Mouse (Mus musculus) limb, embryonic 10.5 days (tissue): ENCODE data around the gene Slc2a3. TPM values are rescaled to one million over a fixed set of nuclear protein-coding genes. Genes with fewer than 3 reads are reported as not detected.

ENCODE experiments used
- DNase-seq: peaks from one replicate; pipeline ENCODE4 v3.0.0-alpha.2; 2017; ENCODE audit warnings: low spot score
- H3K27ac ChIP-seq: fragments of 300-500 bp; sonication (generic); 2 replicates; pipeline ENCODE4 v1.5.1; 2016; ENCODE audit warnings: mild to moderate bottlenecking
- H3K27me3 ChIP-seq: fragments of 300-500 bp; sonication (generic); 2 replicates; pipeline ENCODE4 v1.6.1; 2016; ENCODE audit warnings: low read depth, mild to moderate bottlenecking; ENCODE audit not compliant: poor library complexity, severe bottlenecking
- H3K36me3 ChIP-seq: fragments of 300-500 bp; sonication (generic); 2 replicates; pipeline ENCODE4 v1.6.1; 2016; ENCODE audit warnings: mild to moderate bottlenecking, moderate library complexity
- H3K4me1 ChIP-seq: fragments of 300-500 bp; sonication (generic); 2 replicates; pipeline ENCODE4 v1.6.1; 2016
- H3K4me3 ChIP-seq: fragments of 300-500 bp; sonication (generic); 2 replicates; pipeline ENCODE4 v1.5.1; 2016; ENCODE audit warnings: mild to moderate bottlenecking, moderate library complexity
- H3K9me3 ChIP-seq: fragments of 300-500 bp; sonication (generic); replicated peaks from 2 replicates; pipeline ENCODE4 v1.6.1; 2016; ENCODE audit warnings: mild to moderate bottlenecking
- WGBS: fragments of 180-500 bp; shearing (Covaris S2); methylation state at CpG from one replicate; pipeline ENCODE4 v1.1.7; 2016; 5-methylcytosine and 5-hydroxymethylcytosine counted together
- polyA plus RNA-seq: library from polyadenylated mRNA; unstranded; fragments of >200 nt; fragmentation: Nextera tagmentation; extraction: Ambion mirVana; gene quantifications from 2 replicates; pipeline ENCODE4 v1.2.1, GENCODE M21; 2016

The Slc2a3 gene
- polyA plus RNA-seq, 1 experiment from 2014 or later, result 74.0 TPM

DNA sequence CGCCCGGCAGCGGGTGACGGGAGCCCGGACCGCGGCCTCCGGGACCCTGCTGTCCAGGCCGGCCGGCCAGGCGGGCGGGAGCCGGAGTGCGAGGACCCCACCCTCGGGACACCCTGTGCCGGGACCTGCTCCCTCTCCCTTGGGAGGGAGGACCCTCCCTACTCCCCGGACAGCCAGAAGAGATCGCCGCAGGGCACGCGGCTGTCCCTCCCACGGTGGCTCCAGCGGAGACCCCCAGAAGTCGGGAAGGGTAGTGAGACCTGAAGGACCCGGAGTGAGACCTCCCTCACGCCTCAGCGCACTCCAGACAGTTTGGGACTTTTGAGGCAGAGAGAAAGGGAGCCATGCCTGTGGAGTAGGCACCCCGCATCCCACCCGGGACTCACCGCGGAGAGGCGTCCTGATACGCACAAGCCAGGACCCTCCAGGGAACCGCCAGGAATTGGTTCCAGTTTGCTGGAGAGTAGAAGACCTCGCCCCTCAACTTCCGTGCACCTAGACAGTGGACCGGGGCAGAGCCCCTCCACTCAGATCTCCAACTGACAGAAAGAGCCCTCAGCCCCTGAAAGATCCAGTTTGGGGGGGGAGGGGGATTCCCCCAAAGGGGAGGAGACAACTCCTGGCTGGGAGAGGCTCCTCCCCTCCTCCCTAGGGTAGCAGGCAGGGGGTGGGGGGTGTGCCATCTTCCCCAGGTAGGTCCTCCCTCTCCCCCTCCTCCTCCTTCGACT is 18.8 kb upstream of the Slc2a3 start:
- no peaks in the 10 kb centered on the region for H3K9me3 ChIP-seq
- H3K4me3 ChIP-seq, result peak overlapping the region; percentile 86
- DNase-seq, result no peak
- H3K4me1 ChIP-seq, result peaks cover 30% of the 10 kb centered on the region
- peak overlapping the region; percentile 92 for H3K27ac ChIP-seq
- WGBS, result under 1% methylated on average over 38 of the region's 38 CpGs
- H3K36me3 ChIP-seq, result no peaks in the 10 kb centered on the region
- H3K27me3 ChIP-seq, result no peaks in the 10 kb centered on the region; the same call in 1 of the 2 replicates

DNA sequence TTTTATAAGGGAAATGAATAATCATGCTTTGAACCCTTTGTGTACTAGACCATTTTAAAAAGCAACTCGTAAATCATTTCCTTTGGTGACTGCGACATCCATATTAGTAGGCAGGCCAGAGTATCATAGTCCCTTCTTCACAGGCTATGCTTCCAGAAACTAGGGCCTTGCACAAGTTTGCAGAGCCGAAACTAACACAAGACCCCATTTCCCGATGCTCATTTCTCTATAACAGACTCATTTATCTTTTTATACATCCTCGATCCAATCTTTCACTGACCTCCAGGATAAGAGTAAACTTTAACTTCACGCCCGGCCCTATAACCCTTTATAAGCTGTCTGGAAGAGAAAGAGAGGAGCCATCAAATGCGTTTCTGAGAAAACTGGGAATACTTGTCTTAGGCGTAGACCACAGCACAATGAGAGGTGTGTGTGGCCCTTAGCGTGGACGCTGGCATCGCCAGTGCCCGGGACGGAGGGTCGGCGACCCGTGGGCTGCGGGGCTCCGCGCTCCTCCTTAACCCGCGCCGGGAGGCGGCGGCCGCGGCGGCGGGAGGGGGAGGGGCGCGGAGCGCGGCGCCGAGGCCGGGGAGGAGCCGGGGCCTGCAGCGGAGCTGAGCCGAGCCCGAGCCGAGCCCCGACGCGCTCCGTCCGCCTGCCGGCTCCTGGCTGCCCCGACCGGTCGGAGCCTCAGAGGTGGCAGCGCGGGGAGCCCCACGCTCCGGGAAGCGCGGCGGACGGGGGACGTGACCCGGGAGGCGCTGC is 18.0 kb upstream of the Slc2a3 start, which contains the start of gene Foxj2:
Foxj2 (plus strand) TSS at position 609 of the 765 bp plus-strand sequence.
- no peaks in the 10 kb centered on the region for H3K9me3 ChIP-seq
- no peaks in the 10 kb centered on the region for H3K36me3 ChIP-seq
- peaks cover 27% of the 10 kb centered on the region for H3K4me1 ChIP-seq
- H3K27ac ChIP-seq, result peak within 1 kb of the TSS; percentile 92
- DNase-seq, result peak; percentile 80
- H3K27me3 ChIP-seq, result no peaks in the 10 kb centered on the region; the same call in 1 of the 2 replicates
- WGBS, result 2% methylated on average over 57 of the region's 61 CpGs
- H3K4me3 ChIP-seq, result peak within 1 kb of the TSS; percentile 86

DNA sequence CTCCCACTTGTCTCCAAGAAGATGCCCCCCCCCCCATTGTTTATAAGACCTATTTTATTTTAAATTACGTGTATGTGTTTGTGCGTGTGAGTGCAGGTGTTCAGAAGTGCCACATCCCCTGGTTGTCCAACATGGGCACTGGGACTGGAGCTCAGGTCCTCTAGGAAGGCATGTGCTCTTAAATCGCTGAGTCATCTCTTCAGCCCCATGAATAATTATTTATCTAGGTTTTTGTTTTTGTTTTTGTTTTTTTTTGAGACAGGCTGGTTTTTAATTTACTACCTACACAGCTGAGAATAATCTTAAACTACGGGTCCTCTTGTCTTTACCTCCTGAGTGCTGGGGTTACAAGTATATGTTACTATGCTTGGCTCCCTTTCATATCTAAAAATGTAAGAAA is 12.2 kb upstream of the Slc2a3 start:
- no peaks in the 10 kb centered on the region for H3K36me3 ChIP-seq
- H3K9me3 ChIP-seq, result no peaks in the 10 kb centered on the region
- 88% methylated on average over 4 of the region's 4 CpGs for WGBS

DNA sequence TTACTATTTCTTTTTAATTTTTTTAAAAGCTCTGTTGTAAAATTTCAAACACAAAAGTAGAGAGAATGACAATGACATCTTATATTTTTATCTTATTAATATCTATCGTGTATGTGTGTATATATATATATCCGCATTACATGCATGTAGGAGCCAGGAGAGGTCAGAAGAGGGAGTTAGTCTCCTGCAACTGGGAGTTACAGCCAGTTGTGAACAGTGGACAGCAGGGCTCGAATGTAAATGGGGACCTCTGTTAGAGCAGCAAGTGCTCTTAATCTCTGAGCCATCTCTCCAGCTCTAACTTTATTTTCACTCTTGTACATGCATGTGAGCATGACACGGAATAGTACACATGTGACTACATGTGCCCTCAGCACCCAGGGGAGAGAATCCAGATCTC is 11.3 kb upstream of the Slc2a3 start:
- H3K9me3 ChIP-seq, result no peaks in the 10 kb centered on the region
- no peak for DNase-seq
- H3K4me3 ChIP-seq, result no peak overlapping the region
- H3K4me1 ChIP-seq, result peaks cover 10% of the 10 kb centered on the region
- no peaks in the 10 kb centered on the region for H3K36me3 ChIP-seq
- no peak overlapping the region for H3K27ac ChIP-seq
- 88% methylated on average over 4 of the region's 4 CpGs for WGBS
- no peaks in the 10 kb centered on the region for H3K27me3 ChIP-seq

More for the DNA sequence above, 12.2 kb upstream of the Slc2a3 start:
- Histone ChIP-seq H3K4me1 (peaks cover 10% of the 10 kb centered on the region), H3K27ac (no peak overlapping the region), H3K27me3 (no peaks in the 10 kb centered on the region), H3K4me3 (no peak overlapping the region)
- no peak for DNase-seq

DNA sequence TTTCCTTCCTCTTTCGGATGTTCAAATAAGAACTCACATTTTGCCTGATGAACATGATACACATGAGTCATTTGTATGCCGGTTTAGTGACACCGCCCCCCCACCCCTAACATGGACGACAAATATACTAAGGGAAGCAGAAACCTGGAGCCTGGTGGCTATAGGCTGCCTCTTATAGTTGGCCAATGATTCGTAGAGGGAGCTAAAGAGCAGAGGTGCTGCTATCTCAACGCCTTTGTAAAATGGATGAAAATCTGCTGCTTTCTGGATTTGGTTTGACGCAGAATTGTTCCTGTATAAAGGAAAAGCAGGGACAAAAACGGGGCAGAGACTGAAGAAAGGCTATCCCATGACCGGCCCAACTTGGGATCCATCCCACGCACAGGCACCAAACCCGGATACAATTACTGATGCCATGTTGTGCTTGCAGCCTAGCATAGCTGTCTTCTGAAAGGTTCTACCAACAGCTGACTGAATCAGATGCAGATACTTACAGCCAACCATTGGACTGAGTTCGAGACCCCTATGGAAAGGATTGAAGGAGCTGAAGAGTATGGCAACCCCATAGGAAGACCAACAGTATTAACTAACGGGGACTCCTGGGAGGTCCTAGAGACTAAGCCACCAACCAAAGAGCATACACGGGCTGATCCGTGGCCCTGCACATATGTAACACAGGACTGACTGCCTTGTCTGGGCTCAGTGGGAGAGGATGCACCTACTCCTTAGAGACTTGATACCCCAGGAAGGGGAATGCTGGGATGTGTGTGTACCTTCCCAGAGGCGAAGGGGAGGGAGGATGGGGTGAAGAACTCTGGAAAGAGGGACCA is 10.5 kb upstream of the Slc2a3 start:
- Histone ChIP-seq H3K27ac (peak overlapping the region; percentile 96), H3K4me3 (peak overlapping the region; percentile 73), H3K4me1 (peaks cover 10% of the 10 kb centered on the region), H3K27me3 (no peaks in the 10 kb centered on the region), H3K36me3 (no peaks in the 10 kb centered on the region), H3K9me3 (no peaks in the 10 kb centered on the region)
- 28% methylated on average over 16 of the region's 16 CpGs for WGBS
- peak; percentile 53 for DNase-seq

DNA sequence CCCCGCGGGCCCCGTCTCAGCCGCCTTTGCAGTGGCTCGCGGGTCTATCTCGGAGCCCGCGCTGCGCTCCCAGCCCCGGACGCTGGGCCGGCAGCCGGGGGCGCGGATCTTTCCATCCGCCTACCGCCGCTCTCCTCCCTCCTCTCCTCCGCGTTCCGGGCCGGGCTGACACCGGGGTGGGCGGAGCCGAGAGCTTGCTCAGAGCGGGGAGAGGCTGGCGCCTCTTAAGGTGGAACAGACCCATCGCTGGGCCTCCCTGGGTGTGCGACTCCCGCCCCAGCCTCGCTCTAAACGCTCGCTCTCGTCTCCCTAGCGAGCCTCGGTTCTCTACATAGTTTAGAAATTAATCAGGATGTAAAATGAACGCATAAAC is 9.8 kb upstream of the Slc2a3 start:
- DNase-seq, result peak; percentile 88
- peak overlapping the region; percentile 73 for H3K4me3 ChIP-seq
- H3K27ac ChIP-seq, result peak overlapping the region; percentile 96
- no peaks in the 10 kb centered on the region for H3K36me3 ChIP-seq
- H3K9me3 ChIP-seq, result no peaks in the 10 kb centered on the region
- H3K27me3 ChIP-seq, result no peaks in the 10 kb centered on the region
- peaks cover 10% of the 10 kb centered on the region for H3K4me1 ChIP-seq
- under 1% methylated on average over 38 of the region's 38 CpGs for WGBS

DNA sequence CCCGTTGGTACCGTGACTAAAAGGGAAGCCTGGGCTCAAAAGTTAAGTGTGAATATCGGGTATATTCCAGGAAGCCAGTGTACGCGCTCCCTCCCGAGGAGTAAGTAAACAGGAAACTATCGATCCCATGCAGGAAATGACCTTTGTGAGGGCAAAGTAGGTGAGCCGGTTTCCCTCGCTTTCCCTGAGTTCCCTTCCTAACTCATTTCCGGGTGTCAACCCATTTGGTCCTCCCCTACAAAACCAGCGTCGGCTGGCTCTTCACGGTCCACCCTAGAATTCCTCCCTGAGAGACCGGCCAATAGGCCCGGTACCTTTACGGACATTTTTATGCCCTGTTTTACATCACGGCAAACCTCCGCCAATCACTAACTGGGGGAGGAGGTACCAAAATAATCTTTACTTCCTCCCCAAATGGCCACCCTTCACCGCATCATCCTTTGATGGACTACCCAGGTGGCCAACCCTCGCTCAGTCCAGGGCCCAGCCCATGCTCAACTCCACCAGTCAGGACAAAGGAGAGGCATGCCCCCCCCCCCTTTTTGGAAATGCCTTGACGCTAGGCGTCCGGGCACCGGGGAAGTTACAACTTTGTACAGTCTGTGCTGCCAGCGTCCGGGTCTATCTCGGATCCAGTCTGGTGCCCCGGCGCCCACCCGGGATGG is 9.3 kb upstream of the Slc2a3 start:
- Histone ChIP-seq H3K4me1 (peaks cover 10% of the 10 kb centered on the region), H3K9me3 (no peaks in the 10 kb centered on the region), H3K36me3 (no peaks in the 10 kb centered on the region), H3K27me3 (no peaks in the 10 kb centered on the region), H3K4me3 (peak overlapping the region; percentile 73), H3K27ac (peak overlapping the region; percentile 96)
- WGBS, result under 1% methylated on average over 30 of the region's 30 CpGs
- peak; percentile 91 for DNase-seq

DNA sequence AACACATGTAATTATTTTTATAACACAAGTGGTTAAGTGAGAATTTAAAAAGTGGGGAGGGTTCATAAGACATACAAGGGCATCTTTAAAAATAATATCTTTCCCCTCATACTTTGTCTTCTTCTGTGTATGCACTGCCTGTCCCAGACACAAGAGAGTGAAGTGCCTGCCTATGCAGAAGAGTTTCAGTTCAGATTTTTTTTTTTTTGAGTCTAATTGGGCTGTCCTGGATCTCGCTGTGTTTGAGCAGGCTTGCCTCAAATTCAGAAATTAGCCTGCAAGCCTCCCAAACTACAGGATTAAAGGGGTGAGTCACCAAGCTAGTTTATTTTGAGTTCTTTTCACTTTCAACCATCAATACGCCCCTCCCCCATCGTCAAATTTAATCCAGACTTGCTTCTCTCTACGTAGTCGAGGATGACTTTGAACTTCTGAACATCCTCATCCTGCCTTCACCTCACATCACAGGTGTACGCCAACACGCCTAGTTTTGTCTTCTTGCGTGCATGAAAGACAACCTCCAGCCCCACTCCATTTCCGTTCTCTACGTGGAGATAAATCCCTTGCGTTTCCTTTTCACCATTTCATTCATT is 8.7 kb upstream of the Slc2a3 start:
- 1% methylated on average over 11 of the region's 11 CpGs for WGBS
- no peak for DNase-seq
- no peaks in the 10 kb centered on the region for H3K9me3 ChIP-seq

DNA sequence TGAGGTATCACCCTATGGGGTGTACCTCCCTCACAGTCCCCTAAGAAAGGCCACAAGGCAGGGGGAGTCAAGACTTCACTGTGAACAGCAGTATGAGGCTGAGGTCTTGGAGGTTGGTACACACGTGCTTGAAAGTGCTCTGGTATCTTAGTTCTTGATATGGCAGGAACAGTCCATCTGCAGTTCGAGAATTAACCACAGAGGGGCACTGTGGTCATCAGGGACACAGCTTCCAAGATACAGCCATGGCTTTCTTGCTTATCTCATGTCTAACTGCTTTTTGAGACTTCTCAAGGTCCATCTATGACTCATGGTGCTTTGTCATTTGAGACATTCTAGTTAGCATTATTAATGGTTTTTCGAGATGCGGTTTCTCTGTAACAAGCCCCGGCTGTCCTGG is 3.0 kb upstream of the Slc2a3 start:
- Histone ChIP-seq H3K4me3 (no peak overlapping the region), H3K9me3 (no peaks in the 10 kb centered on the region), H3K36me3 (no peaks in the 10 kb centered on the region), H3K27ac (no peak overlapping the region), H3K4me1 (peaks cover 16% of the 10 kb centered on the region), H3K27me3 (peaks cover 21% of the 10 kb centered on the region)
- WGBS, result 29% methylated on average over 5 of the region's 5 CpGs
- DNase-seq, result peak; percentile 69

More for the DNA sequence above, 8.7 kb upstream of the Slc2a3 start:
- Histone ChIP-seq H3K36me3 (no peaks in the 10 kb centered on the region), H3K4me1 (peaks cover 10% of the 10 kb centered on the region), H3K4me3 (peak overlapping the region; percentile 73), H3K27me3 (no peaks in the 10 kb centered on the region), H3K27ac (peak overlapping the region; percentile 96)

DNA sequence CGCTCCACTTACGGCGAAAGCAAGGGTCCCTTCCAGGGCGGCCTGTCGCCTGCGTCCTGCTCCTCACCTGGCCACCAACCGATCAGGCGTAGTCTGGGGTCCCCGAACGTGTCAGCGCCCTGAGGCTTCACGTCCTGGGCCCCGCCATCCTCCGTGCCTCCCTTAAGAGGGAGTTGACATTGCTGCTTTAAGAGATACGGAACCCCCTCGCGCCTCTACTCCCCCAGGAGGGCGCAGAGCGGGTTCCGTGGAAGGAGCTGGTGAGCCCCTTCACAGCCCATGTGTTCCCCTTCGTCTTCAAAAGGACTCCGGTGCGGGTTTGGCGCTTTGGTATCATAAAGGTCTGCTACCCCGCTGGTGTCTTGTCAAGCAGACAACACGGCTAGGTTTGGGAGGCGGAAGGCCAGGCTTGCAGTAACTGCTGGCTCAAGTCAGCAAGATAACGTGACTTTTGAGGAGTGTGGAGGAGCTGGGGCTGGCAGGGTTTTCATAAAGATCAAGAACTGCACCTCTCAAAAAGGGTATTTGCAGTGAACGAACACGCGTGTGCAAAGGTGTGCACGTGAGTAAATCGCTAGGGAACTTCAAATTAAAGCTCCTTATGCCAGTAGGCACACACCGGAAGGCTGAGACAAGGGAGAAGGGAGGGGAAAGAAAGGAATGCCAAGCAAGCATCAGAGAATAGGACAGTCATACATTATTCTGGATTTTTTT is 518 bp upstream of the Slc2a3 start:
- no peaks in the 10 kb centered on the region for H3K9me3 ChIP-seq
- peaks cover 21% of the 10 kb centered on the region for H3K27me3 ChIP-seq
- H3K36me3 ChIP-seq, result no peaks in the 10 kb centered on the region
- DNase-seq, result peak; percentile 75
- H3K27ac ChIP-seq, result peak overlapping the region; percentile 89
- peak overlapping the region; percentile 68 for H3K4me3 ChIP-seq
- H3K4me1 ChIP-seq, result peaks cover 16% of the 10 kb centered on the region
- WGBS, result 5% methylated on average over 34 of the region's 34 CpGs

DNA sequence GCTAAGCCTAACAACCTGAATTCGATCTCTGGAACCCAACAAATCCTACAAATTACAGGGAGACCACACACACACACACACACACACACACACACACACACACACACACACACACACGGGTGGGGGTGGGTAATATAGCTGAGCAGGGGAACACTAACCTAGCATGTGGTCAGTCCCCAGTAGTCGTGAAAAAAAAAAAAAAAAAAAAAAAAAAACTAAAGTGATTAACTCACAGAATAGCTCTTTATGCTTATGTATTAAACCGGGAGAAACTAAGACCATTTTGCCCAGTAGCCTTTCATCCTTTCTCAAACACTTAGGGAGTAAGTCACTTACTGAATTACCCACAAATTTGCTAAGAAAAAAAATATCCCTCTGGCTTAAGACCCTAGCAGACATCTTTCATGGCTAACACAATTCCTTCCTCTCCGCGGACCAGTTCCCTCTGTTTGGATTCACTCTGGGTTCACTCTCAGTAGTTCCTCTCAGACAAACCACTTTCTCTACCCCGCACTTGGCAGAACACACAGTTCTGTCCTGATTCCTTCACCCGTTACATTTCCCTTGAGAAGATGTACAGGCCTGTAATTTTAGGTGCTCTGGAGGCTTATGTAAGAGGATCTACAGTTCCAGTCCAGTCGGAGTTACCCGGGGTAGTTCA is 670 bp downstream of the Slc2a3 start:
- 51% methylated on average over 10 of the region's 10 CpGs for WGBS
- Histone ChIP-seq H3K36me3 (no peaks in the 10 kb centered on the region), H3K27me3 (peaks cover 21% of the 10 kb centered on the region), H3K4me1 (peaks cover 16% of the 10 kb centered on the region), H3K4me3 (peak overlapping the region; percentile 68), H3K27ac (peak overlapping the region; percentile 89), H3K9me3 (no peaks in the 10 kb centered on the region)
- DNase-seq, result no peak
